Mouse (Mus musculus) small intestine, adult 2 months (tissue): ENCODE data around the gene Ttc7.

ENCODE experiments used
- CTCF ChIP-seq: fragments of 200-500 bp; IDR thresholded peaks from 2 replicates; pipeline ENCODE4 v1.5.1; 2012; ENCODE audit warnings: low read depth, mild to moderate bottlenecking, control low read depth, inconsistent platforms, low read length, moderate library complexity, mixed read lengths; ENCODE audit not compliant: insufficient replicate concordance, insufficient read length; ENCODE audit errors: extremely low read depth
- POLR2A ChIP-seq: fragments of 200-500 bp; IDR thresholded peaks from 2 replicates; pipeline ENCODE4 v1.6.1; 2012; ENCODE audit warnings: low read depth, mild to moderate bottlenecking, control low read depth, inconsistent platforms, low read length, moderate library complexity

- TF ChIP-seq POLR2A = peak; percentile 87
- TF ChIP-seq CTCF = no peak
These were observed 530 bp upstream of the Ttc7 start for GRCm38 (mm10) chr17:87282007-87282705.
